ENCODE assay signal across 9 mouse cellular contexts in genomic region chr7:142577806-142578423, GRCm38 (mm10). TPM values are rescaled to one million over a fixed set of nuclear protein-coding genes. Genes with fewer than 3 reads are reported as not detected.
DNase-seq lines count a peak whose midpoint lies in the region; ATAC-seq and TF ChIP-seq lines count a peak whose summit lies in the region.
"Had no signal": no experiment of that assay in that cellular context is flagged by ENCODE, and none has a peak within 500 bp of the region (broad histone marks: within the 10 kb centered on the region; RNA-seq: fewer than 3 reads in every experiment).

No protein-coding gene starts in this region.

- peak overlapping the region; percentile 81 for H3K9ac ChIP-seq in heart, embryonic 14.5 days (ENCODE audit: low read length)
- peak overlapping the region; percentile 66 for H3K9ac ChIP-seq in liver, embryonic 13.5 days
- peak overlapping the region; percentile 61 for H3K9ac ChIP-seq in stomach, postnatal 0 days (ENCODE audit: low read length)

- no peaks in the 10 kb centered on the region for H3K27me3 ChIP-seq in heart, embryonic 14.5 days (ENCODE audit: control insufficient read depth, insufficient read depth, low read length)
- peaks cover 13% of the 10 kb centered on the region; the same call in 1 of the 2 replicates for H3K27me3 ChIP-seq in liver, embryonic 13.5 days
- H3K27me3 ChIP-seq in stomach, postnatal 0 days (ENCODE audit: control insufficient read depth, insufficient read depth, low read length): no peaks in the 10 kb centered on the region

- H3K27ac ChIP-seq in heart, embryonic 14.5 days (replicated peaks in 1 of 2; ENCODE audit: control insufficient read depth in 1 of 2, insufficient read depth in 1 of 2, low read depth in 2 of 2, low read length in 2 of 2): peak overlapping the region; percentile 91 to 93
- H3K27ac ChIP-seq in liver, embryonic 13.5 days: peak overlapping the region; percentile 80
- peak overlapping the region; percentile 81 for H3K27ac ChIP-seq in stomach, postnatal 0 days (replicated peaks)

- peak overlapping the region; percentile 51 to 54 for H3K4me3 ChIP-seq in heart, embryonic 14.5 days (ENCODE audit: control insufficient read depth in 1 of 2, insufficient read depth in 1 of 2, low read depth in 1 of 2, low read length in 2 of 2)
- peak overlapping the region; percentile 44 for H3K4me3 ChIP-seq in liver, embryonic 13.5 days (replicated peaks)
- H3K4me3 ChIP-seq in stomach, postnatal 0 days (ENCODE audit: low read depth, low read length): peak overlapping the region; percentile 43

- H3K4me1 ChIP-seq in heart, embryonic 14.5 days (ENCODE audit: control insufficient read depth in 2 of 2, insufficient read depth in 2 of 2, low read length in 2 of 2): peaks cover 31 to 42% of the 10 kb centered on the region in 2 experiments
- H3K4me1 ChIP-seq in liver, embryonic 13.5 days (replicated peaks): peaks cover 27% of the 10 kb centered on the region
- H3K4me1 ChIP-seq in stomach, postnatal 0 days (replicated peaks; ENCODE audit: control insufficient read depth, insufficient read depth): peaks cover 4% of the 10 kb centered on the region; the same call in 1 of the 2 replicates

- peak; percentile 76 for ATAC-seq in heart, embryonic 14.5 days (ENCODE audit: insufficient number of reproducible peaks, insufficient read depth, low FRiP score, low read depth)
- ATAC-seq in liver, embryonic 13.5 days (ENCODE audit: low read depth): peak; percentile 76
- peak; percentile 72 for ATAC-seq in stomach, postnatal 0 days (ENCODE audit: low FRiP score, low TSS enrichment)

- H3K9me3 ChIP-seq in heart, embryonic 14.5 days (ENCODE audit: control insufficient read depth, low read length): peaks cover 16% of the 10 kb centered on the region; the same call in 1 of the 2 replicates
- H3K9me3 ChIP-seq in liver, embryonic 13.5 days (replicated peaks): 0 out of 2 replicates have a peak, but pooled peaks cover 9% of the 10 kb centered on the region
- no peaks in the 10 kb centered on the region for H3K9me3 ChIP-seq in stomach, postnatal 0 days (ENCODE audit: control insufficient read depth, low read length)

- no peak for TF ChIP-seq EP300 in stomach, postnatal 0 days (optimal IDR thresholded peaks at IDR 0.05)

- WGBS in heart, embryonic 14.5 days: 44% methylated on average over 26 of the region's 26 CpGs
- 34% methylated on average over 26 of the region's 26 CpGs for WGBS in liver, embryonic 13.5 days (ENCODE audit: insufficient replicate concordance)
- WGBS in stomach, postnatal 0 days: 48% methylated on average over 26 of the region's 26 CpGs

- TF ChIP-seq CTCF in stomach, postnatal 0 days (IDR thresholded peaks at IDR 0.05; ENCODE audit: low read depth): no peak

- H3K4me2 ChIP-seq in heart, embryonic 14.5 days (ENCODE audit: low read length): peak overlapping the region; percentile 58
- H3K4me2 ChIP-seq in liver, embryonic 13.5 days: peak overlapping the region; percentile 51
- H3K4me2 ChIP-seq in stomach, postnatal 0 days (replicated peaks; ENCODE audit: low read depth): peak overlapping the region; percentile 57

- peak; percentile 14 to 15 for DNase-seq in heart, adult 18-20 months
- no peak for DNase-seq in heart, adult 9 months (ENCODE audit: low spot score in 2 of 2)
- DNase-seq in embryo, embryonic 10 days (ENCODE audit: low spot score): peak; percentile 58
- peak; percentile 67 for DNase-seq in liver, embryonic 13.5 days
- DNase-seq in stomach, postnatal 0 days (ENCODE audit: low spot score): peak; percentile 67
- no peak for DNase-seq in adrenal gland, postnatal 36 days
- no peak for DNase-seq in spleen, adult 12 weeks (ENCODE audit: low spot score)

- peaks cover 9% of the 10 kb centered on the region; the same call in 1 of the 2 replicates for H3K36me3 ChIP-seq in heart, embryonic 14.5 days (ENCODE audit: control insufficient read depth, insufficient read depth, low read length)
- no peaks in the 10 kb centered on the region for H3K36me3 ChIP-seq in liver, embryonic 13.5 days
- no peaks in the 10 kb centered on the region for H3K36me3 ChIP-seq in stomach, postnatal 0 days (ENCODE audit: control insufficient read depth, insufficient read depth, low read length)
- H3K36me3 ChIP-seq: G1E had no signal

RNA-seq across cellular contexts. Expression of gene Mrpl23, which starts 45.4 kb away (rescaled TPM):
- 10 to 100 TPM; 12.2 to 29.0 TPM for total RNA-seq in heart, adult 18-20 months (2021)
- 23.5 and 23.8 TPM in 2 replicates for polyA plus RNA-seq in heart, embryonic 14.5 days (2014; fragmentation: Nextera tagmentation; extraction: Ambion mirVana)
- 11.3 and 12.2 TPM in 2 replicates for polyA plus RNA-seq in liver, embryonic 13.5 days (2015; fragmentation: Nextera tagmentation; extraction: Ambion mirVana)
- polyA plus RNA-seq in stomach, postnatal 0 days (2015; fragmentation: Nextera tagmentation; extraction: Ambion mirVana): 17.7 and 19.4 TPM in 2 replicates
- total RNA-seq in adrenal gland, postnatal 36 days (2021): 1 to 10 TPM; 6.2 to 8.1 TPM

Comparison
In these comparisons a context has a peak if more than half of its experiments do, and no peak if none do; other contexts are left out.
1. DNase-seq: peak in heart, adult 18-20 months (2 of 2), embryo, embryonic 10 days (single experiment), liver, embryonic 13.5 days (single experiment) and stomach, postnatal 0 days (single experiment); none in heart, adult 9 months (0 of 2), adrenal gland, postnatal 36 days (0 of 2) and spleen, adult 12 weeks (single experiment).
2. Peak in every context shown above with its lines, with median percentiles within 50 percentile points of each other: ATAC-seq, H3K27ac ChIP-seq, H3K4me2 ChIP-seq, H3K4me3 ChIP-seq and H3K9ac ChIP-seq.